Mouse (Mus musculus) hindbrain, embryonic 14.5 days (tissue): ENCODE results near the gene Tnrc6a. TPM values are rescaled to one million over a fixed set of nuclear protein-coding genes. Genes with fewer than 3 reads are reported as not detected.

Experiments
- ATAC-seq: fragments of 200-750 bp; cut with Nextera tagmentation; 2 replicates; pipeline ENCODE4 v1.8.0; 2017; ENCODE audit warnings: moderate number of reproducible peaks, mild to moderate bottlenecking, moderate TSS enrichment, moderate library complexity; ENCODE audit not compliant: low FRiP score
- DNase-seq: peaks from one replicate; pipeline ENCODE4 v3.0.0-alpha.2; 2015; ENCODE audit warnings: low spot score
- H3K27ac ChIP-seq: fragments of 300-500 bp; sonication (generic); 2 replicates; pipeline ENCODE4 v1.5.1; 2014; ENCODE audit warnings: mild to moderate bottlenecking, moderate library complexity
- H3K27me3 ChIP-seq: fragments of 300-500 bp; sonication (generic); 2 replicates; pipeline ENCODE4 v1.6.1; 2014; ENCODE audit warnings: mild to moderate bottlenecking, low read length, mixed read lengths; ENCODE audit not compliant: control insufficient read depth, insufficient read depth
- H3K36me3 ChIP-seq: fragments of 300-500 bp; sonication (generic); replicated peaks from 2 replicates; pipeline ENCODE4 v1.6.1; 2014; ENCODE audit not compliant: control insufficient read depth, insufficient read depth
- H3K4me1 ChIP-seq: fragments of 300-500 bp; sonication (generic); replicated peaks from 2 replicates; pipeline ENCODE4 v1.6.1; 2014; ENCODE audit warnings: antibody characterized with exemption, low read length, mixed read lengths; ENCODE audit not compliant: control insufficient read depth, insufficient read depth
- H3K4me2 ChIP-seq: fragments of 300-500 bp; sonication (generic); replicated peaks from 2 replicates; pipeline ENCODE4 v1.6.1; 2014; ENCODE audit warnings: mild to moderate bottlenecking, moderate library complexity
- H3K4me3 ChIP-seq: fragments of 300-500 bp; sonication (generic); replicated peaks from 2 replicates; pipeline ENCODE4 v1.5.1; 2014; ENCODE audit warnings: mild to moderate bottlenecking, low read length
- H3K9ac ChIP-seq: fragments of 300-500 bp; sonication (generic); 2 replicates; pipeline ENCODE4 v1.6.1; 2014
- H3K9me3 ChIP-seq: fragments of 300-500 bp; sonication (generic); 2 replicates; pipeline ENCODE4 v1.6.1; 2016; ENCODE audit warnings: low read length; ENCODE audit not compliant: control insufficient read depth
- WGBS: fragments of 180-500 bp; shearing (Covaris S2); extraction: QIAGEN DNeasy Blood & Tissue Kit; methylation state at CpG from one replicate; pipeline ENCODE4 v1.1.7; 2014; 5-methylcytosine and 5-hydroxymethylcytosine counted together
- polyA plus RNA-seq: library from polyadenylated mRNA; unstranded; fragments of >200 nt; fragmentation: Nextera tagmentation; extraction: Ambion mirVana; gene quantifications from 2 replicates; pipeline ENCODE4 v1.2.1, GENCODE M21; 2014

The Tnrc6a gene
- polyA plus RNA-seq, 1 experiment from 2014 or later, result 52.0 TPM

- Histone ChIP-seq H3K4me3 (no peak overlapping the region), H3K9me3 (no peaks in the 10 kb centered on the region), H3K4me2 (no peak overlapping the region), H3K36me3 (peaks cover 97% of the 10 kb centered on the region), H3K9ac (no peak overlapping the region), H3K27ac (no peak overlapping the region), H3K27me3 (no peaks in the 10 kb centered on the region), H3K4me1 (no peaks in the 10 kb centered on the region)
- DNase-seq (no peak), ATAC-seq (no peak)
Observed at GRCm38 (mm10) chr7:123177215-123177614, 53.5 kb downstream of the Tnrc6a start.

DNA sequence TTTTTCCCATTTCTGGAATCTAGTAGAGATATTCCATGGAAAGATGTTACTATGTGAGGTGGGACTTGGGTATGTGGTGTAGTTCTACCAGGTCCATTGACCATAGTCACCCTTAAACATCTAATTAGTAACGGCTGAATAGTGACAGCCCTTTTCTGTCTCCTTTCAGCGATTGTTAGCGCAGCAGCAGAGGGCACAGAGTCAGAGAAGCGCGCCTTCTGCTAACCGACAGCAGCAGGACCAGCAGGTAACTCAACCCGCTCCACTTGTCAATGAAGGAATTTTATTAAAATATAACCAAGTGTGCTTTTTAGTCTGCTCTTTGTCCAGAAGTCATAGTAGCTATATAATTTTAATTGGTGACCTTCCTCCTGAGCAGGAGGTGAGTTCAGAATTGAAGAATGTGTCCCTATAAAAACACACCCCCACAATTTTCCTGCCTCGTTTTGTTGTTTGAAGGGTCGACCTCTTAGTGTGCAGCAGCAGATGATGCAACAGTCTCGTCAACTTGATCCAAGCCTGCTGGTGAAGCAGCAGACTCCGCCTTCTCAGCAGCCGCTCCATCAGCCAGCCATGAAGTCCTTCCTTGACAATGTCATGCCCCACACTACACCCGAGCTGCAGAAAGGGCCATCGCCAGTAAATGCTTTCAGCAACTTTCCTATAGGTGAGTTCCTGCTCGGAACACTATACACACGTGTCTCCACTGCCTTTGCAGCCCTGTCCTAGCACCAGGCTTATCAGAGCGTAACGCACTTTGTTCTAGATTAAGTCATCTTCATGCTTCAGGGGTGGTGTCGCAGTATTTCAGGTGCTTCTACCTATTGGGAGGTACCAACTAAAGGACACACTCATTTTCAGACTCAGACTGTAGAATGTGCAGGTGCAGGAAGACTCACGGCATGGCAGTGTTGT, 58.4 kb downstream of the Tnrc6a start:
- Histone ChIP-seq H3K9ac (no peak overlapping the region), H3K27ac (no peak overlapping the region), H3K9me3 (no peaks in the 10 kb centered on the region), H3K4me2 (no peak overlapping the region), H3K27me3 (no peaks in the 10 kb centered on the region), H3K4me3 (no peak overlapping the region), H3K36me3 (peaks cover 99% of the 10 kb centered on the region), H3K4me1 (no peaks in the 10 kb centered on the region)
- ATAC-seq (no peak), DNase-seq (no peak)
- WGBS, result 87% methylated on average over 20 of the region's 20 CpGs

DNA sequence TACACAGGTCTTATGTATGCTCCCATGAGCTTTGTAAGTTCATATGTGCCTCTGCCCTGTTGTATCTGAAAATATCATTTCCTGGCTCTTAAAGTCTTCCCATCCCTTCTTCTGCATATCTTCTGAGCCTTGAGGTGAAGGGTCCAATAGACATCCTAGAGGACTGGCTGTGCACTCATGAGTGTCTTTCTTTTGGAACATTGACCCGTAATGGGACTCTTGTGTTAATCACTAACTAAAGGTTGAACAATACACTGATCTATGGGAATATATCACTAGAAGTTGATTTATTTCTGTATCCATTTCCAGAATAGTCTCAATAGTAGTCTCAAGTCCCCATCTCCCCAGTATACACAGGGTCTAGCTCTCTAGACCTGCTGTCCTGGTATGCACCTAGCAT, 61.2 kb downstream of the Tnrc6a start:
- ATAC-seq (no peak), DNase-seq (no peak)
- WGBS, result 93% methylated on average over 1 of the region's 1 CpGs
- H3K36me3 ChIP-seq, result peaks cover 100% of the 10 kb centered on the region
- no peaks in the 10 kb centered on the region for H3K9me3 ChIP-seq
- no peak overlapping the region for H3K4me3 ChIP-seq
- H3K27ac ChIP-seq, result no peak overlapping the region
- H3K4me2 ChIP-seq, result no peak overlapping the region
- no peaks in the 10 kb centered on the region for H3K27me3 ChIP-seq
- H3K9ac ChIP-seq, result no peak overlapping the region
- H3K4me1 ChIP-seq, result no peaks in the 10 kb centered on the region

GRCm38 (mm10) chr7:123186463-123186862, 62.8 kb downstream of the Tnrc6a start:
- WGBS, result 89% methylated on average over 6 of the region's 6 CpGs
- H3K36me3 ChIP-seq, result peaks cover 100% of the 10 kb centered on the region
- no peaks in the 10 kb centered on the region for H3K4me1 ChIP-seq
- DNase-seq (no peak), ATAC-seq (no peak)
- no peak overlapping the region for H3K27ac ChIP-seq
- H3K9ac ChIP-seq, result no peak overlapping the region
- no peak overlapping the region for H3K4me2 ChIP-seq
- H3K9me3 ChIP-seq, result no peaks in the 10 kb centered on the region
- no peaks in the 10 kb centered on the region for H3K27me3 ChIP-seq
- no peak overlapping the region for H3K4me3 ChIP-seq

DNA sequence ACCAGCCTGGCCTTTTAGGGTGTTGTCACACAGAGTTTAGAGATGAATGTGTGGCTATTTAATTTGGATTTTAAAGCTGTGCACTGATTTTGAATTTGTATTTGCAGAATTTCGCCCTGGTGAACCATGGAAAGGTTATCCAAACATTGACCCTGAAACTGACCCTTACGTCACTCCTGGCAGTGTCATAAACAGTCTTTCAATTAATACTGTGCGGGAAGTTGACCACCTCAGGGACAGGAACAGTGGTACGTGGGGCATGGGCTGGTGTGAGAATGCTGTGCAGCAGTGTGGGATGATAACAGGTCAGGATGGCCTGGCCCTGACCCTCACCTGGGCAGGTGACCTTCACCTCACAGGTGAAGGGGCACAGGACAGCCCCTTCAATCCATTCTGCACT, 63.6 kb downstream of the Tnrc6a start:
- H3K27ac ChIP-seq, result no peak overlapping the region
- H3K9me3 ChIP-seq, result no peaks in the 10 kb centered on the region
- no peaks in the 10 kb centered on the region for H3K27me3 ChIP-seq
- no peak overlapping the region for H3K4me2 ChIP-seq
- no peak for ATAC-seq
- no peak overlapping the region for H3K9ac ChIP-seq
- no peak overlapping the region for H3K4me3 ChIP-seq
- peaks cover 100% of the 10 kb centered on the region for H3K36me3 ChIP-seq
- DNase-seq, result no peak
- 88% methylated on average over 4 of the region's 4 CpGs for WGBS
- H3K4me1 ChIP-seq, result no peaks in the 10 kb centered on the region

DNA sequence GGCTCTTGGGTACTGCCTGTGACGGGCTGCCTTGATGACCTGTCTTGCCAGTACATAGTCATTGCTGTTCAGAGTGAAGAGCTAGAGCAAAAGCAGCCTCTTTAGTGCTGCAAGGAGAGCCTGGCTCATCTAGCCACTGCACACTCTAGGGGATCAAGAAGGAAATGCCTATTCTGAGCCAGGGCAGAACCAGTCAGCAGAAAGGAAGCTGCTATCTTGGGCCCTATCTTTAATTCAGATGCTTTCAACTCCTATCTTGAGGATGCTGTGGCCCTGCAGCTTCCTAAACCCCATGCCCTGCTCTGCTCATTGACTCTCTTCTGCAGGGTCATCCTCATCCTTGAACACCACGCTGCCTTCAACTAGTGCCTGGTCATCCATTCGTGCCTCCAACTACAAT, 64.8 kb downstream of the Tnrc6a start:
- 92% methylated on average over 3 of the region's 3 CpGs for WGBS
- peaks cover 100% of the 10 kb centered on the region for H3K36me3 ChIP-seq
- H3K27ac ChIP-seq, result no peak overlapping the region
- no peak overlapping the region for H3K4me2 ChIP-seq
- H3K27me3 ChIP-seq, result no peaks in the 10 kb centered on the region
- H3K4me1 ChIP-seq, result no peaks in the 10 kb centered on the region
- no peak for ATAC-seq
- DNase-seq, result no peak
- no peak overlapping the region for H3K4me3 ChIP-seq
- H3K9me3 ChIP-seq, result no peaks in the 10 kb centered on the region
- no peak overlapping the region for H3K9ac ChIP-seq

DNA sequence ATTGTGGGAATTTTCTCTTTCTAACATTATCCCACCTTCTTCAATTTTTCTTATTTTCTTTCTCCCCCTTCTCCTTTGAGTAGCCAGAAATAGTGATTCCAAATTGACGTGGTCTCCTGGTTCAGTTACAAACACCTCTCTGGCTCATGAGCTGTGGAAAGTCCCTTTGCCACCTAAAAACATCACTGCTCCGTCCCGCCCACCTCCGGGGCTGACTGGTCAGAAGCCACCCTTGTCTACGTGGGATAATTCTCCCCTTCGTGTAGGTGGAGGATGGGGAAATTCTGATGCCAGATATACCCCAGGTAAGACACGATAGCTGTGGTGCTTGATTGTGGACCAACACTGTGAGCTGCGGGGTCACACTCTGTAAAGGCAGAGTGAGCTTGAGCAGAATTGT, 66.1 kb downstream of the Tnrc6a start:
- H3K27ac ChIP-seq, result no peak overlapping the region
- ATAC-seq, result no peak
- H3K36me3 ChIP-seq, result peaks cover 100% of the 10 kb centered on the region
- WGBS, result 96% methylated on average over 8 of the region's 8 CpGs
- H3K27me3 ChIP-seq, result no peaks in the 10 kb centered on the region
- H3K4me2 ChIP-seq, result no peak overlapping the region
- DNase-seq, result no peak
- H3K4me3 ChIP-seq, result no peak overlapping the region
- H3K9me3 ChIP-seq, result no peaks in the 10 kb centered on the region
- no peak overlapping the region for H3K9ac ChIP-seq
- no peaks in the 10 kb centered on the region for H3K4me1 ChIP-seq

DNA sequence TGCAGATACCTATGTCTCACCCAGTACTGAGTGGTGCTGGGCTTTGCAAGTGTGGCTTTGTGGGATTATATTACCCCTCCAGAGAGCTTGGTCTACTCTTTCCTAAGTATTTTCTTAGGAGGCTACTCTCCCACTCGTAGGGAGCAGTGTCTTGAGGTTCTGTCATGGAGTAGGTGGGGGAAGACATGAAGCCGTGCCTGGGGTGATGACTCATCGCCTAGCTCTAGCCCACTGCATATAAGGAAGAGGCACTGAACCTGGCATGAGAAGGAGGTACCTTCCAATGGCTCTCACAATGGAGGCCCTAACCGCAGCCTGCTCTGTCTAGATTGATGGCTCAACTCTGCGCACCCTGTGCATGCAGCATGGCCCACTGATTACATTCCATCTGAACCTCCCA, 68.0 kb downstream of the Tnrc6a start:
- Histone ChIP-seq H3K4me2 (no peak overlapping the region), H3K27ac (no peak overlapping the region), H3K4me1 (no peaks in the 10 kb centered on the region), H3K9ac (no peak overlapping the region), H3K9me3 (no peaks in the 10 kb centered on the region), H3K4me3 (no peak overlapping the region), H3K27me3 (no peaks in the 10 kb centered on the region), H3K36me3 (peaks cover 93% of the 10 kb centered on the region)
- DNase-seq, result no peak
- no peak for ATAC-seq
- WGBS, result 95% methylated on average over 5 of the region's 5 CpGs

- WGBS, result 96% methylated on average over 12 of the region's 12 CpGs
- Histone ChIP-seq H3K9me3 (no peaks in the 10 kb centered on the region), H3K36me3 (peaks cover 79% of the 10 kb centered on the region), H3K4me3 (no peak overlapping the region), H3K9ac (no peak overlapping the region), H3K27ac (no peak overlapping the region), H3K4me2 (no peak overlapping the region), H3K4me1 (no peaks in the 10 kb centered on the region), H3K27me3 (no peaks in the 10 kb centered on the region)
- ATAC-seq, result no peak
- no peak for DNase-seq
Observed at GRCm38 (mm10) chr7:123193201-123193600, 69.5 kb downstream of the Tnrc6a start.
